Mouse (Mus musculus) yolk sac, embryonic 10.5 days (tissue): ENCODE results near the gene Dpep1.

Source experiments
- DNase-seq: peaks from one replicate; pipeline ENCODE4 v3.0.0-alpha.2; 2017; ENCODE audit warnings: low spot score

The Dpep1 gene

DNA sequence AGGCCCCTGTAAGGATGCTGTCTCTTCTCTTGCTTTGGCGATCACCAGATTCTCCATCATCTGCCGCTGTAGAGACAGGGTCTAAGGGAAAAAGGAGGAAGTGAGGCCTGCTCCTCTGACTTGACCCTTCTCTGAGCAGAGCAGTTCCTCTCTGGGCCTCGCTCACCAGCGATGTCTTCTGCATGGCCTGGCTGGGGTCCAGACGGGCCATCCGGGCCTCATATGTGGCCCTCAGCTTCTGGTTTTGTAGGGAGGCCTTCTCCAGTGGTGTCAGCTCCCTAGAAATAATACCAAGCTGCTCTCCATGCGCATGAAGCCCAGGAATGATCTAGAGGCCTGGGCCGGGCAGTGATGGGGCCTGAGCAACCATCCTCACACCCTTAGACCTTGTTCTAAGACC lies 62.6 kb downstream of the Dpep1 start:
- DNase-seq, result no peak

DNA sequence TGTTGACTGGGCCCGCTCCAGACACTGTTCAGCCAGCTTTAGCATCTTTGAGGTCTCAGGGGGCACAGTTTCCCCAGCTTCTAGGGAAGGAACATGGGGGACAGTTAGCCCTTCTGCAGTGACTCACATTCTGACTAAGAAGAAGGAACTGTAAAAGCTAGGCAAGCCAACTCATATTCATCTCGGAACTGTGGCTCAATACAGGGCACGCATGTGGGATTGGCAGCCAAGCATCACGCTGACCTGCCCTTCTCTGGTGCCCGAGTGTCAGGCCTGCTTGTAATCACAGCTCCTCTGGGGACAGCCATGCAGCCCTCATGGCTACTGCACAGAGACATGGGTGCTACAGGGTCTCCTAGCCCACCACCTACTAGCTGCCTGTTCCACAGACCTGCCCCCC lies 64.9 kb downstream of the Dpep1 start:
- DNase-seq, result no peak
